Mouse (Mus musculus) bone marrow macrophage, adult 2 months (primary cell): Measurements from ENCODE around the gene Kctd13. TPM values are rescaled to one million over a fixed set of nuclear protein-coding genes. Genes with fewer than 3 reads are reported as not detected.
A peak's percentile ranks its signal among the peaks of the same experiment; 100 is the strongest.

ENCODE experiments used
- H3K27ac ChIP-seq: 2 replicates; pipeline ENCODE4 v1.5.1; 2012; ENCODE audit warnings: low read depth, low read length; ENCODE audit not compliant: insufficient read depth
- H3K4me1 ChIP-seq: 2 replicates; pipeline ENCODE4 v1.6.1; 2012; ENCODE audit warnings: low read length; ENCODE audit not compliant: control insufficient read depth, insufficient read depth
- H3K4me3 ChIP-seq: 2 replicates; pipeline ENCODE4 v1.5.1; 2012; ENCODE audit warnings: mild to moderate bottlenecking, low read length, moderate library complexity; ENCODE audit not compliant: insufficient read depth
- CTCF ChIP-seq: IDR thresholded peaks from 2 replicates; pipeline ENCODE4 v1.5.1; 2012; ENCODE audit warnings: low read depth, mild to moderate bottlenecking, low read length, moderate library complexity
- POLR2A ChIP-seq: IDR thresholded peaks from 2 replicates; pipeline ENCODE4 v1.6.1; 2012; ENCODE audit warnings: mild to moderate bottlenecking, low read depth, low read length, borderline replicate concordance
- polyA plus RNA-seq: library from polyadenylated mRNA; stranded (reverse); fragments of >200 nt; gene quantifications from 2 replicates; pipeline ENCODE4 v1.2.4, GENCODE M21; 2012; ENCODE audit not compliant: missing spikeins, insufficient read depth, insufficient read length

The Kctd13 gene
- polyA plus RNA-seq, 1 experiment = 17.5 TPM

DNA sequence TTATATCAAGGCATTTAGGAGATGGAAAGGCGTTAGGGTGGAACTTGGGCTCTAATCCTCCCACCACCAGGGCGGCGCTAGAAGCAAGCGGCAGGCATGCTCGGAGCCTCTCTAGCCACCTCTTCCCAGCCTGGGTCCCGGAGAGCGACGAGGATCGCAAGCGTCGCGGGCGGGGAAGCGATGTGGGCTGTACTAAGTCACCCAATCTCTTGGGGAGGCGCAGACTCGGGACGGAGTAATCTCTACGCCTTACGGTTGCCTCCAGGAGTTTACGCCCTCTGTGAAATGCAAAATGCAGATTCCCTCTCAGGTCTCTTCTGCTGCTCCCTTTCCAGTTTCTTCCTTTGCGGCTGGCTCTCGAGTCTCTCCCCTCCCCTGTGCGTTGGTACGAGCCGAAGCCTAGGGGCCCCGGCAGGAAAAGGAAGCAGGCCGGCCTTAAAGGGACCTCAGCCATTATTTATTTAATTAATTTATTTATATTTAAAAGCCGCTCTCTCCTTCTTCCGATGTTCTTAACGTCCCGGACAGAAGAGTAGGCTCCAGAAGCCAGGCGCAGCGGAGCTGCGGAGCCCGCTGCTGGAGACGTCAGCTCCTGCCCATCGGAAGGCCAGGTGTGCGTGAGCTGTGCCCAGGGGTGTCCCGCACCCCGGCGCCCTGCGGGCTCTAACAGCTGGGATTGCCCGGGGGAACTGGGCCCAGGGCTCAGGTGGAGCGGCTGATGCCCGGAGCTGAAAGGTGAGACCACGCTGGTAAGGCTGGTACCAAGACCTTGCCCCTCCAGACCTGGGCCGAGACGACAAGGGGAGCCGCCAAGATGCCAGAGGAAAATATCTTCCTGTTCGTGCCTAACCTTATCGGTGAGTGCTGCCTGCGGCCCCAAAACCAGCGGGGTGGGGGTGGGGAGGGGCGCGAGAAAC, 47.5 kb downstream of the Kctd13 start, which contains the start of gene Cdiptos:
Cdiptos (minus strand) TSS at position 149 of the 917 bp plus-strand sequence.
- Histone ChIP-seq H3K4me3 (peak within 1 kb of the TSS; percentile 76), H3K27ac (peak within 1 kb of the TSS; percentile 97), H3K4me1 (peaks cover 10% of the 10 kb centered on the region)
- peak; percentile 93 for TF ChIP-seq CTCF
- no peak; the same call in 1 of the 2 replicates for TF ChIP-seq POLR2A

DNA sequence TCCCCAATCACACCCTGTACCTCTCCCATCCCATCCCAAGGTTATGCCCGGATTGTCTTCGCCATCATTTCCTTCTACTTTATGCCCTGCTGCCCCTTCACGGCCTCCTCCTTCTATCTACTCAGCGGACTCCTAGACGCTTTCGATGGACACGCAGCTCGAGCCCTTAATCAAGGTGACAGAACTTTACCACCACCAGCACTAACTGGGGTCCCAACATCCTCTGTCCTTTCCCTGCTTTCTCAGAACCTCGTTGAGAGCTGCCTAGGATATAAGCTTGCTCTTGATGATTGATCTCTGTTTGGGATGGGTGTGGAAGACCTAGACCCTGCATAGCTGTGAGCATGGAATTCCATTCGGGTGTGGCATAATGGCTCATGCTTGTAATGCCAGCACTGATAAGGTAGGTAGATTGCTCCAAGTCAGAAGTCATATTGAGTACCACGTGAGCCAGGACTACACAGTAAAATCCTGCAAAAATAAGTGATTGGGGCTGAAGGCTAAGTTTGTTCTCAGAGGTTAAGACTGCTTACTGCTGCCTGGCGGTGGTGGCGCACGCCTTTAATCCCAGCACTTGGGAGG, 48.3 kb downstream of the Kctd13 start:
- H3K4me3 ChIP-seq = peak overlapping the region; percentile 76
- TF ChIP-seq CTCF (no peak), POLR2A (no peak)
- peaks cover 10% of the 10 kb centered on the region for H3K4me1 ChIP-seq
- no peak overlapping the region for H3K27ac ChIP-seq

DNA sequence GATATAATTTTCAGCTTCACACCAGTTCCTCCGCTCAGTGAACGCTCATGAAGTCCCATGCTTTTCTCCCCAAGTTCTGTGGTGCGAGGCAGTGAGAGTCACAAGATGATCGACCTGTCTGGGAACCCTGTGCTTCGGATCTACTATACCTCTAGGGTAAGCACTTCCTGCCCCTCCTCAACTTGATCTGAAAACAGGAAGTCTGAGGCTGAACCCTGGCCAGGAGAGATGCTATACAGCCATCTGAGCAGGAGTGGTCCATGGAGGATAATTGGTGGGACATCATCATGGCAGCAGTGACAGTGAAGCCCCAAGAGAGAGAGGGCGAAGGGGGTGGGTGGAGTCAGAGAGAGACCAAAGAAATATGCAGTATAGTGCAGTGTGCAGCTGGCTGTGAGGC, 50.2 kb downstream of the Kctd13 start:
- H3K27ac ChIP-seq = no peak overlapping the region
- no peak overlapping the region for H3K4me3 ChIP-seq

DNA sequence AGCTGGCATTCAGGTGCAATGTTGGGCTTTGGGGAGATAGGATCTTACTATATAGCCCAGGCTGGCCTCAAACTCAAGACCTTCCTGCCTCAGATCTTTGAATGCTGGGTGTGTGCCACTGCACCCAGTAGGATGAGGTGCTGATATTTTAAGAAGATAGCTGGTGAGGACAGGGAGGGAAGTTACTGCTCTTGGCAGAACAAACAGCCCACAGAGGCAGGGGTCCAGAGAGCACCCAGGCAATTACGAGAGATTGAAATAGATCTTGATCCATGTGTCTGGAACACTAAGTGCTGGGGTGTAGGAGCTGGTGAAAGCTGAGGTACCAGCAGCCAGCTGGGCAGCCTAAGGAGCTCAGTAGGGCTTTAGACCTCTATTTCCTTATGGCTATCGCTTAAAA, 52.9 kb downstream of the Kctd13 start:
- no peak overlapping the region for H3K4me3 ChIP-seq
- no peak overlapping the region for H3K27ac ChIP-seq
- H3K4me1 ChIP-seq = no peaks in the 10 kb centered on the region
- no peak for TF ChIP-seq POLR2A
- TF ChIP-seq CTCF = no peak

More for the DNA sequence above, 50.2 kb downstream of the Kctd13 start:
- TF ChIP-seq POLR2A (no peak), CTCF (no peak)
- peaks cover 10% of the 10 kb centered on the region for H3K4me1 ChIP-seq

DNA sequence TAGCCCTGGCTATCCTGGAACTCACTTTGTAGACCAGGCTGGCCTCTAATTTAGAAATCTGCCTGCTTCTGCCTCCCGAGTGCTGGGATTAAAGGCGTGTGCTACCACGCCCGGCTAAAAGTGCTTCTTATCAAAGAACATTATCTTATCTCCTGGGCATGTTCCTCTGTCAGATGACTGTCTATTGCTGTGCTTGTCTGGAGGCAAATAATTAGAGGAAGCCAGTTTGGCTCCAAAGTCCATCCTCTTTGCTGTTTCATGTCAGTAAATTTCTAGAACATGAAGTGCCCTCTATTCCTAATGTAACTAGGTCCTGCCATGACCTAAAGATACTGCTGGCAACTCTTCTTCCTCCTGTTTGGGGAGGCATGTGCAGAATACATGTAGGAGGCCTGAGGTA, 53.4 kb downstream of the Kctd13 start:
- TF ChIP-seq POLR2A = no peak
- TF ChIP-seq CTCF = no peak
- Histone ChIP-seq H3K4me1 (no peaks in the 10 kb centered on the region), H3K4me3 (no peak overlapping the region), H3K27ac (no peak overlapping the region)

DNA sequence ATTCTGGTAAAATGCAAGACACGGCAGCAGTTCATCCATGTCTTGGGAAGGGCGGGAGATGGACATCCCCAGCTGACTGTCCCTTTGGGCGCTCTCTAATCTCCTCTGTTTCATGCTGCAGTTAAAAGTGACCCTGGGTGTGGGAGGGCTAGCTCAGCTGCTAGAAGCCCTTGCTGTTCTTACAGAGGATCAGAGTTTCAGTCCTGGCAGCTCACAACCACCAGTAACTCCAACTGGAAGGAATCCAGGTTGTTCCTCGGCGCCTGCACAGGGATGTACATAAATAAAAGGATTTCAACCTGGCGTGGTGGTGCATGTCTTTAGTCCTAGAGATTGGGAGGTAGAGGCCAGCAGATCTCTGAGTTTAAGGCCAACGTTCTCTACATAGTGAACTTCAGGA, 54.4 kb downstream of the Kctd13 start:
- H3K4me3 ChIP-seq = no peak overlapping the region
- no peak overlapping the region for H3K27ac ChIP-seq
- H3K4me1 ChIP-seq = no peaks in the 10 kb centered on the region
- TF ChIP-seq CTCF (no peak), POLR2A (no peak)

DNA sequence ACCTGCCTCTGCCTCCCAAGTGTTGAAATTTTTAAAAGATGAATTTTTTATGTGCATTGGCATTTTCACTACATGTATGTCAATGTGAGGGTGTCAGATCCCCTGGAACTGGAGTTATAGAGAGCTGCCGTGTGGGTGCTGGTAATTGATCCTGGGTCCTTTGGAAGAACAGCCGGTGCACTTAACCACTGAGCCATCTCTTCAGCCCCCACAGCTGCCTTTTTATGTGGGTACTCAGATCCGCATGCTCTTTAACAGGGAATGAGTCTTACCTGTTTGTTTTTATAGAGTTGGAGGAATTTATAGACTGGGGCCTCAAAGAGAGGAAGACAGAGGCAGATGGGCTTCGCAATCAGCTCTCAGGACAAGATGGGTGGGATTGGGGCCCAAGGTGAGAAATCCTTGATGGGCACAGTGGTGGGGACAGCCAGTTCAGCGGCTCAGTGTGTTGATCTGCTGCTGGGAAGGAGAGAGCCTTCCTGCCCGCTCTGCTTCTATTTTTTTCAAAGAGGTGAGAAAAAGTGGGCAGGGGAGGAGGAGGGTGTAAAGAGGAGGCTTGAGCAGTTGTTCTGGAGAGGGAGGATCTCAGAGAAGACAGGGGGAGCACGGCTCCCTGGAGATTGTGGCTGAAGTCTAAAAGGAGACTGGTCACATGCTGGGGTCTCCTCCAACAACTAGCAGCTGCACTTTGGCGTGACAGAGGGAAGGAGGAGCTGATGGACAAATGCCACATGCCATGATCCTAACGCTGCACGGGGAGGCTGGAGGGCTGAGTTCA, 56.2 kb downstream of the Kctd13 start:
- TF ChIP-seq POLR2A = no peak
- no peak for TF ChIP-seq CTCF
- H3K27ac ChIP-seq = no peak overlapping the region
- H3K4me3 ChIP-seq = no peak overlapping the region

DNA sequence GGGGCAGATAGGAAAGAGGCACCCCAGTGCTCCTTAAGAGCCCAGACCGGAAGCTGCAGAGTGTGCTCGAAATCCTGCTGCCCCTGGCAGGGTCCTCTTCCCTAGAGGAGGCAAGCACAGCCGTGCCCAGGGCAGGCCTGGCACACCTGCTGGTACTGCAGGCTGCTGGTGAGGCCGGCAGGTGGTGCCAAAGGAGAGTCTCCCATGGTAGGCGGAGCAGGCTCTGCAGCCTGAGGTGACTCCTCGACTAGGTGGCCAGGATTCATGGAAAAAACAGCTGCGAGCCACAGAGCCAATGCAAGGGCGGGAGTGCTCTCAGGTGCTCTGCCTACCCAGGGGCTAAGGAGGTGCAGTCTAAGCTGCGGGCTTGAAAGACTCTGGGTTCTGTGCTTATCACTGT, 57.6 kb downstream of the Kctd13 start:
- H3K27ac ChIP-seq = no peak overlapping the region
- H3K4me1 ChIP-seq = no peaks in the 10 kb centered on the region
- no peak for TF ChIP-seq POLR2A
- TF ChIP-seq CTCF = no peak
- H3K4me3 ChIP-seq = no peak overlapping the region

More for the DNA sequence above, 56.2 kb downstream of the Kctd13 start:
- no peaks in the 10 kb centered on the region for H3K4me1 ChIP-seq

DNA sequence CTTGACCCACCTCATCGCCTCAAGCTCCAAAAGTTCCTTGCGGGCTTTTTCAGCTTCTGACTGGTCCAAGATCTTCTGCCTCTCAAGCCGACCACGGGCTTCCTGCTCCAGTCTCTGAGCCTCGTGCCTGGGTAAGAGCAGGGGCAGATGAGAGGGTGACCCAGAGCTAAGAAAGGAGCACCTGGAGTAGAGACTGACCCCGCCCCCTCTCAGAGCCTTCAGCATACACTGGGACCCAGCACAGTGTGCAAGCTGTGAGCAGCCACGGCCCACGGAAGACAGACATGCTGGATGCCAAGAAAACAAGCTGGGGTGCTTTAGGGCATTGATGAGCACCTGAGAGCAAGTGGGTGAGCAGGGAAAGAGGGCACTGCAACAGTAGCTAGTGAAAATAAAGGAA, 60.1 kb downstream of the Kctd13 start:
- H3K4me3 ChIP-seq = no peak overlapping the region
- no peak overlapping the region for H3K27ac ChIP-seq
- TF ChIP-seq CTCF = no peak
- no peak for TF ChIP-seq POLR2A
- H3K4me1 ChIP-seq = no peaks in the 10 kb centered on the region

Other genes starting within 250 kb of the Kctd13 start
- gene Bola2, start 233.5 kb upstream of the Kctd13 start, polyA plus RNA-seq = 62.1 and 63.7 TPM in 2 replicates
- 8.4 and 11.6 TPM in 2 replicates for gene Slx1b, start 233.1 kb upstream of the Kctd13 start, polyA plus RNA-seq
- gene Coro1a, start 221.1 kb upstream of the Kctd13 start, polyA plus RNA-seq = 622 and 668 TPM in 2 replicates
- gene Mapk3, start 169.3 kb upstream of the Kctd13 start, polyA plus RNA-seq = 331 and 390 TPM in 2 replicates
- 20.8 and 27.0 TPM in 2 replicates for gene Gdpd3, start 162.5 kb upstream of the Kctd13 start, polyA plus RNA-seq
- 392 and 412 TPM in 2 replicates for gene Ypel3, start 151.9 kb upstream of the Kctd13 start, polyA plus RNA-seq
- 1.9 and 2.8 TPM in 2 replicates for gene Tbx6, start 147.4 kb upstream of the Kctd13 start, polyA plus RNA-seq
- gene Ppp4c, start 136.4 kb upstream of the Kctd13 start, polyA plus RNA-seq = 153 and 164 TPM in 2 replicates
- gene Fam57b, start 131.2 kb upstream of the Kctd13 start, polyA plus RNA-seq = 0.74 and 0.85 TPM in 2 replicates
- not detected in 2 replicates for gene 4930451I11Rik, start 97.2 kb upstream of the Kctd13 start, polyA plus RNA-seq
- not detected in 2 replicates for gene Doc2a, start 81.5 kb upstream of the Kctd13 start, polyA plus RNA-seq
- gene Hirip3, start 66.9 kb upstream of the Kctd13 start, polyA plus RNA-seq = 32.0 and 33.5 TPM in 2 replicates
- gene Ino80e, start 66.5 kb upstream of the Kctd13 start, polyA plus RNA-seq = 67.0 and 72.6 TPM in 2 replicates
- gene Taok2, start 44.2 kb upstream of the Kctd13 start, polyA plus RNA-seq = 58.5 and 66.8 TPM in 2 replicates
- 74.2 and 75.9 TPM in 2 replicates for gene Tmem219, start 6.0 kb upstream of the Kctd13 start, polyA plus RNA-seq
- gene Asphd1, start 20.7 kb downstream of the Kctd13 start, polyA plus RNA-seq = not detected in 2 replicates
- gene Sez6l2, start 21.7 kb downstream of the Kctd13 start, polyA plus RNA-seq = 1.6 and 2.6 TPM in 2 replicates
- gene Cdipt, start 47.0 kb downstream of the Kctd13 start, polyA plus RNA-seq = 112 and 118 TPM in 2 replicates
- 7.3 and 7.4 TPM in 2 replicates for gene Cdiptos, start 47.2 kb downstream of the Kctd13 start, polyA plus RNA-seq
- gene Mvp, start 85.7 kb downstream of the Kctd13 start, polyA plus RNA-seq = 95.9 and 96.2 TPM in 2 replicates
- 9.2 and 17.6 TPM in 2 replicates for gene Pagr1b, start 87.6 kb downstream of the Kctd13 start, polyA plus RNA-seq
- 20.3 and 22.2 TPM in 2 replicates for gene Pagr1a, start 88.5 kb downstream of the Kctd13 start, polyA plus RNA-seq
- 31.3 and 44.3 TPM in 2 replicates for gene Gm42742, start 92.2 kb downstream of the Kctd13 start, polyA plus RNA-seq
- gene Prrt2, start 92.3 kb downstream of the Kctd13 start, polyA plus RNA-seq = 2.8 TPM in 1 of 2 replicates, not detected in the other
- 161 and 164 TPM in 2 replicates for gene Maz, start 98.2 kb downstream of the Kctd13 start, polyA plus RNA-seq
- gene Kif22, start 113.6 kb downstream of the Kctd13 start, polyA plus RNA-seq = 40.8 and 48.5 TPM in 2 replicates
- gene Zg16, start 158.4 kb downstream of the Kctd13 start, polyA plus RNA-seq = not detected in 2 replicates
- 41.2 and 41.4 TPM in 2 replicates for gene AI467606, start 162.5 kb downstream of the Kctd13 start, polyA plus RNA-seq
- 0.71 TPM in 1 of 2 replicates, not detected in the other for gene Qprt, start 193.3 kb downstream of the Kctd13 start, polyA plus RNA-seq
- 34.5 and 36.3 TPM in 2 replicates for gene Spn, start 208.9 kb downstream of the Kctd13 start, polyA plus RNA-seq